Mouse (Mus musculus) thymus, adult 18-20 months (tissue): ENCODE results near the gene Cbr2.
"Not testable (repeated sequence)": the region's sequence is repeated elsewhere in the genome, so short reads cannot be mapped to it uniquely, and the experiment has no call there.

Experiments
- DNase-seq, 2 experiments: peaks; one replicate each; pipeline ENCODE4 v3.0.0; 2022; ENCODE audit warnings: mixed read lengths in 2 of 2

Cbr2 gene

DNA sequence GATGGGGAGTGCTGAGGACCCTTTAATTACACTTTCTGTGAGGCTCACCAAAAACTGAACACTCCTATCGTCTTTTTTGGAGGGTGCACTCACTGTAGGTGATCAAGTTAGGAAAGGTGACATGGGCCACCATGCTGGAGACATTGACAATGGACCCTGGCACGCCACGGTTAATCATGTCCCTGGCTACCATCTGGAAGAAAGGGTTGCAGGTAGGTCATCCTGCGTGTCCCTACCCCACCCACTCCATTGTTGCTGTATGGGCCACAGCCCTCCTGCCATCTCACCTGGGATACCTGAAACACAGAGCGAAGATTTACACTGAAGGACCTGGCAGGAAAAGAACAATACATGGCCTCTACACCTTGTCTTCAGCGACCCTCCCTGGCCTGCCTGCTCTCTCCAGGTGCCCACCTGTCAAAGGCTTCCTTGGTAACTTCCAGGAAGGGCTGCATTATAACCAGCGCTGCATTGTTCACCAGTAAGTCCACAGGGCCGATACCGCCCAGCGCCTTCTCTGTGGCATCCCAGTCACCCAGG is 1.5 kb downstream of the Cbr2 start:
- no peak for DNase-seq

DNA sequence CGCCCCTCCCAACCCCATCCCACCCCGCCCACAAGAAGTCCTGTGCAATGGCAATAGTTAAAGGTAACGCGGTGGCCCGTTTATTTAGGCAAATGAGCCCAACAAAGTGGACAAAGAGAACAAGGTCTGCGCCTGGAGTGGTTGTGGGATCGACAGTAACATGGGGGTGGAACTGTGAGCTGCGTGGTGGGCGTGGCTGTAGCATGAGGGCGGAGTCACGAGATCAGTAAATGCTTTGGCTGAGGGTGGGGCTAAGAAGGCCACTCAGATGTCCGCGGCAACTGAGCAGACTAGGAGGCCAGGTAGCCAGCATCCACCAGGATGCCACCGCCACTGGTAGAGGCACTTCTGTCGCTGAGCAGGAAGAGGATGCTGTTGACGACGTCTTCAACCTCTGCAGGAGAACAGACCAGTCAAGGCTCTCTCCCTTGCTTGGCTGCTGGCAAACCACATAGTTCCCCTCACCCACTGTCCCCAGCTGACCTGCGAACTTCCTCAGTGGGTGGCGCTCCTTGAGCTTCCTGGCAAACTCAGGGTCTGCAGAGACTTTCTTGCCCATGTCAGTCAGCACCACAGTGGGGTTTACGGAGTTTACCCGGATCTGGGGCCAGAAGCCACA is 2.4 kb downstream of the Cbr2 start:
- not testable (repeated sequence) for DNase-seq

GRCm38 (mm10) chr11:120728530-120729240 is 3.2 kb downstream of the Cbr2 start:
- no peak for DNase-seq

DNA sequence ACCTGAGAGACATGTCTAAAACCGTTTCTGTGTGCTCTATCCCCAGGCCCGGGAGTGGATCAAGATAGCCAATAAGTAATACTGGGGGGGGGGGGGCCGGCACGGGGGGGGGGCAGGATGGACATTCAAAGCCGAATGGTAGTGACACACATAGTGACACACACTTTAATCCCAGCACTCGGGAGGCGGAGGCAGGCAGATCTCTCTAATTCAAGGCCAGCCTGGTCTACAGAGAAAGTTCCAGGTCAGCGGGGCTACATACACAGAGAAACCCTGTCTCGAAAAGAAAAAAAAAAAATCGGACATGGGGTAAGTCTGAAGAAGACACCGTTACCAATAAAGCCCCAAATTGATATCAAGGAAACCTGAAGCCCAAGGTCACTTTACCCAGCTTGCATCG is 4.3 kb downstream of the Cbr2 start:
- DNase-seq, result no peak

- peak in 1 of 2 experiments; percentile 42 for DNase-seq
Measured at GRCm38 (mm10) chr11:120727169-120727527, 4.8 kb downstream of the Cbr2 start, which contains the start of gene Dcxr. Dcxr (minus strand) TSS chr11:120727281.

- no peak for DNase-seq
Measured at GRCm38 (mm10) chr11:120726243-120727168, 5.4 kb downstream of the Cbr2 start.

DNA sequence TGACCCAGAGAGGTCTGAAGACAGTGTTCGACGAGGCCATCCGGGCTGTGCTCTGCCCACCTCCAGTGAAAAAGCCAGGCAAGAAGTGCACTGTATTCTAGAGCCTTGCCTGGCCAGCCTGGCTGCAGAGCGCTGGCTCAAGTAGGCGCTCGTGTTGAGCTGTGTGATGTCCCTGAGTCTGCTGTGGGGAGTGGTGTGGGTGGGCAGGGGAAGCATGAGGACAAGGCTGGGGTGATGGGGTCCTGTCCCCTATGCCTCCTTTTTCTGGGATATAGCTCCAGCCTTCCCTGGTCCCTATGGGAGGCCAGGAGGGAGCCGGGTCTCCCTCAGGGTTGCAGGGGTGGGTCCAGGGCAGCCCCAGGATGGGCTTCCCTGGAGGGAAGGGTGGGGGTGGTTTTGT is 8.4 kb downstream of the Cbr2 start:
- no peak for DNase-seq

DNA sequence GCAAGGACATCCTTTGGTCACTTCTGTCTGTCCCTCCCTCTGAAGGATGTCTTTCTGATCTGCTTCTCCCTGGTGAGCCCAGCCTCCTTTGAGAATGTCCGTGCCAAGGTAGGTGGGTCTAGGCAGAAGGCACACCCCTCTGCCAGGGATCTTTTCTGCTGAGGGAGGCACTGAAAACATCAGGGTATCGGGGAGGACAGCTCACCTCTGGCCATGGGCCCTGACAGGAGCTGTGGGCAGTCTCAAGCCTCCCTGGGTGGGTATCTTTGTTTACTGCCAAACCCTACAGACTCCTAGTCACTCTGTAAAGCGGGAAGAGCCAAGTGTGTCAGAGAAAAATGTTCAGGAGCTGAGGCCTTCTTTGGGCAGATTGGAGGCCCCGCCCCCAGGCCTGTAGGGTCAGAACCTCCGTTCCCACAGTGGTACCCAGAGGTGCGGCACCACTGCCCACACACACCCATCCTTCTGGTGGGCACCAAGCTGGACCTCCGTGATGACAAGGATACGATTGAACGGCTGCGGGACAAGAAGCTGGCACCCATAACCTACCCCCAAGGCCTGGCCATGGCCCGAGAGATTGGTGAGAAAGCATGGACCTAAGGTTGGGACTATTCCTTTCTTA is 9.0 kb downstream of the Cbr2 start:
- DNase-seq, result no peak

- no peak for DNase-seq
Measured at GRCm38 (mm10) chr11:120722067-120722630, 9.8 kb downstream of the Cbr2 start.

DNA sequence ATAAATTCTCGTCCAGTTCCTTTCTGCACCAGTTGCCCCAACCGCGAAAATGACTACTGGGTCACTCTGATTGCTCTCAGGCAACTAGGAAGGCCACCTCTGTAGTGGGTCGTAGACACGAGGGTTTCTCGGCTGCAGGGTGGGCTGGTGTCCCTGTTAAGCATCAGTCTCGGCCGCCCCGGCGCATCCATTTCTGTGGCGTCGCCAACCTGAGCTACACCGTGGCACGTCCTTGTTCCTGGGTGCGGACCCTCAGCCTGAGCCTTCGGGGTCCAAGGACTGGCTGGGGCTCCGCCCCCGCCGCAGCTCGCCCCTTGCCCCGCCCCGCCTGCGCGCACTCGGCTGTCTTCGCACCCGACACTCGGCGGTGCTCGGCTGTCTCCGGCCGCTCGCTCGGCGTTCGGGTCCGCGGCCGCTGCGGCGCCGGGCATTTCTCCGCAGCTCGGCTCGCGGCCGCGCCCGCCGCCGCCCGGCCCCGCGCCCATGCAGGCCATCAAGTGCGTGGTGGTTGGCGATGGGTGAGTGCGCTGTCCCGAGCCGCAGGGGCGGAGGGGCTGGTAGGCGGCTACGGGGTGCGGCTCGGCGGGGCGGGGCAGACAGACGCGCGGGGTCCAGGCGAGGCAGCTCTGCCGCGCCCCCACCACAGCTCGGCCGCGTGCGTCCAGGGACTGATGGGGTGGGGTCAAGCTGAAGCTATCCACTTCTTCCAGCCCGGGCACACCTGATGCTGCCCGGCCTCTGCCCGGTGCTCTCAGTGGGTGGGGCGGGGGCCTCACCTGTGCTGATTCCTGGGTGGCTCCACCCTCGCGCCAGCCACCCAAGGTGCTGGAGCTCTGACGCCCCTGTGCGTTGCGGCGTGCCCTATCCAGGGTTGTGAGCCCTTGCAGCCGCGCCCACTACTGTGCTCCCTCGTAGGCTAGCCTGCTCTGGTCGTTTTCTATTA is 10.5 kb downstream of the Cbr2 start, which contains the start of gene Rac3:
Rac3 (plus strand) TSS at position 347 of the 943 bp plus-strand sequence.
- no peak for DNase-seq

- peak; percentile 75 to 80 for DNase-seq
Measured at GRCm38 (mm10) chr11:120720450-120720849, 11.5 kb downstream of the Cbr2 start.

DNA sequence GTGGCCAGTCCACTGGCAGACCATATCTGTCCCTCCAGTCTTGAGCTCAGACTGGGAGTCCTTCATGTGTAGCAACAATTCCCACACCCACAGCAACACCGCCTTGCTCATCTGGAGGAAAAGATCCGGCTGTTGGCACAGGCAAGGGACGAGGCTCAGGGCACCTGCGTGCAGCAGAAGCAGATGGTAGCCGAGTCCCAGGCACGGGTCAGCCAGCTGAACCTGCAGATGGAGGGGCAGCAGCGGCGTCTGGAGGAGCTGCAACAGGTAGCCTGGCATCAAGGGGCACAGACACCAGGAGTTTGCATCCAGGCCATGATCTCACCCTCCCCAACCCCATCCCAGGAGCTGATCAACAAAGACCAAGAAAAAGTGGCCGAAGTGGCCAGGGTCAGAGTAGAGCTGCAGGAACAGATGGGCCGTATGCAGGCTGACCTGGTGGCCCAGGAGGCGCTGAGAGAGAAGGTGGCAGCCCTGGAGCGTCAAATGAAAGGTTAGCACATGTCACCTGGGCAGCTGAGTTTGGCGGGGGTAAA is 12.0 kb downstream of the Cbr2 start:
- no peak for DNase-seq

- DNase-seq, result no peak
Measured at GRCm38 (mm10) chr11:120719242-120719641, 12.7 kb downstream of the Cbr2 start.

DNA sequence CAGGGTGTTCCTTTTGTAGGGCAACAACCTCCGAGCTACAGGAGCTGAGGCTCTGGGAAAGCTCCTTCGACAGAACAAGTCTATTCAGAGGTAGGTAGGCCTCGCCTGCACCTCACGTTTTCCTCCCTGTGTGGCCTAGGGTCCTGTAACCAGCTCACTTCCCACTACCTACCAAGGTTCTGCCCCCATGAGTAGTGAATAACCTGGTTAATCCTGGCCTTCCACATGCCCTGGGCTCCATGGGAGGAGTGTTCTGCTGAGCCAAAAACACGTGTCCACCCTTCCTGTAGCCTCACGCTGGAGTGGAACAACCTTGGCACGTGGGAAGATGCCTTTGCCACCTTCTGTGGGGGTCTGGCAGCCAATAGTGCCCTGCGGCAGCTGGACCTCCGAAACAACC is 16.8 kb downstream of the Cbr2 start:
- DNase-seq, result no peak

GRCm38 (mm10) chr11:120714546-120714945 is 17.4 kb downstream of the Cbr2 start:
- DNase-seq, result no peak

- peak; percentile 97 to 99 for DNase-seq
Measured at GRCm38 (mm10) chr11:120713580-120714518, 18.1 kb downstream of the Cbr2 start, which contains the start of the genes Cenpx and Lrrc45. Cenpx (minus strand) TSS chr11:120713738. Lrrc45 (plus strand) TSS chr11:120713925.

- peak in 1 of 2 experiments; percentile 50 for DNase-seq
Measured at GRCm38 (mm10) chr11:120712771-120713568, 18.9 kb downstream of the Cbr2 start.

- no peak for DNase-seq
Measured at GRCm38 (mm10) chr11:120711980-120712604, 19.8 kb downstream of the Cbr2 start.
